Mouse (Mus musculus) heart, postnatal 36 days (tissue): ENCODE measurements around the gene Pwp1. TPM values are rescaled to one million over a fixed set of nuclear protein-coding genes. Genes with fewer than 3 reads are reported as not detected.

Experiments
- total RNA-seq, 2 experiments: library from RNA; stranded (reverse); gene quantifications; 2 replicates each; pipeline ENCODE4 v1.2.3; 2021

Pwp1 gene
- total RNA-seq, 2 experiments from 2014 or later, result 14.3 to 15.8 TPM

Other genes starting within 250 kb of the Pwp1 start
- 10 to 100 TPM; 10.2 to 12.8 TPM for gene Prdm4, start 87.6 kb downstream of the Pwp1 start, total RNA-seq
- not detected for gene Ascl4, start 98.2 kb downstream of the Pwp1 start, total RNA-seq
- gene Rtcb, start 128.3 kb downstream of the Pwp1 start, total RNA-seq, result 10 to 100 TPM; 76.8 to 82.1 TPM
- gene Bpifc, start 182.4 kb downstream of the Pwp1 start, total RNA-seq, result not detected
- gene Fbxo7, start 192.5 kb downstream of the Pwp1 start, total RNA-seq, result 10 to 100 TPM; 13.9 to 17.7 TPM